Mouse (Mus musculus): ENCODE data around the gene Tubgcp3.
"Not testable (repeated sequence)": the region's sequence is repeated elsewhere in the genome, so short reads cannot be mapped to it uniquely, and the experiment has no call there.

Tubgcp3 gene

GRCm38 (mm10) chr8:12644341-12644740, 27.7 kb downstream of the Tubgcp3 start:
- in situ Hi-C loops (cut with MboI; ENCODE audit: low sequenced_read_pairs) = no loop called here

GRCm38 (mm10) chr8:12641527-12641926, 30.5 kb downstream of the Tubgcp3 start:
- in situ Hi-C loops (cut with MboI; ENCODE audit: low sequenced_read_pairs) = no loop called here

GRCm38 (mm10) chr8:12638446-12638845, 33.6 kb downstream of the Tubgcp3 start:
- in situ Hi-C loops (cut with MboI; ENCODE audit: low sequenced_read_pairs) = no loop called here

- in situ Hi-C loops (cut with MboI; ENCODE audit: low sequenced_read_pairs) = no loop called here
Measured at GRCm38 (mm10) chr8:12635366-12635765, 36.7 kb downstream of the Tubgcp3 start.

- in situ Hi-C loops (cut with MboI; ENCODE audit: low sequenced_read_pairs) = no loop called here
Measured at GRCm38 (mm10) chr8:12629079-12629478, 43.0 kb downstream of the Tubgcp3 start.

- in situ Hi-C loops (cut with MboI; ENCODE audit: low sequenced_read_pairs) = no loop called here
Measured at GRCm38 (mm10) chr8:12625890-12626289, 46.2 kb downstream of the Tubgcp3 start.

- in situ Hi-C loops (cut with MboI; ENCODE audit: low sequenced_read_pairs) = no loop called here
Measured at GRCm38 (mm10) chr8:12621550-12622222, 50.4 kb downstream of the Tubgcp3 start.

- in situ Hi-C loops (cut with MboI; ENCODE audit: low sequenced_read_pairs) = not testable (repeated sequence)
Measured at GRCm38 (mm10) chr8:12617369-12617768, 54.7 kb downstream of the Tubgcp3 start.

GRCm38 (mm10) chr8:12613201-12613600, 58.8 kb downstream of the Tubgcp3 start:
- in situ Hi-C loops (cut with MboI; ENCODE audit: low sequenced_read_pairs) = no loop called here

- in situ Hi-C loops (cut with MboI; ENCODE audit: low sequenced_read_pairs) = no loop called here
Measured at GRCm38 (mm10) chr8:12609752-12610449, 62.1 kb downstream of the Tubgcp3 start.

GRCm38 (mm10) chr8:12608810-12609209, 63.2 kb downstream of the Tubgcp3 start:
- in situ Hi-C loops (cut with MboI; ENCODE audit: low sequenced_read_pairs) = no loop called here

- in situ Hi-C loops (cut with MboI; ENCODE audit: low sequenced_read_pairs) = no loop called here
Measured at GRCm38 (mm10) chr8:12607223-12607622, 64.8 kb downstream of the Tubgcp3 start.

- in situ Hi-C loops (cut with MboI; ENCODE audit: low sequenced_read_pairs) = no loop called here
Measured at GRCm38 (mm10) chr8:12583785-12584184, 88.3 kb downstream of the Tubgcp3 start.

GRCm38 (mm10) chr8:12579339-12579999, 92.6 kb downstream of the Tubgcp3 start:
- in situ Hi-C loops (cut with MboI; ENCODE audit: low sequenced_read_pairs) = not testable (repeated sequence)

- in situ Hi-C loops (cut with MboI; ENCODE audit: low sequenced_read_pairs) = no loop called here
Measured at GRCm38 (mm10) chr8:12576739-12577138, 95.3 kb downstream of the Tubgcp3 start.

GRCm38 (mm10) chr8:12576003-12576402, 96.0 kb downstream of the Tubgcp3 start:
- in situ Hi-C loops (cut with MboI; ENCODE audit: low sequenced_read_pairs) = no loop called here

- in situ Hi-C loops (cut with MboI; ENCODE audit: low sequenced_read_pairs) = loop anchor here (25.0 kb wide), 1 partner anchor 611 kb away; no protein-coding TSS in a partner anchor
Measured at GRCm38 (mm10) chr8:12572814-12573534, 99.1 kb downstream of the Tubgcp3 start, which contains the start of gene Spaca7. TSS of gene Spaca7 (plus strand) at chr8:12573029.

- in situ Hi-C loops (cut with MboI; ENCODE audit: low sequenced_read_pairs) = loop anchor here (25.0 kb wide), 1 partner anchor 604 kb away; no protein-coding TSS in a partner anchor
Measured at GRCm38 (mm10) chr8:12566509-12566908, 105.5 kb downstream of the Tubgcp3 start.

- in situ Hi-C loops (cut with MboI; ENCODE audit: low sequenced_read_pairs) = loop anchor here (25.0 kb wide), 1 partner anchor 603 kb away; no protein-coding TSS in a partner anchor
Measured at GRCm38 (mm10) chr8:12565488-12565887, 106.6 kb downstream of the Tubgcp3 start.

GRCm38 (mm10) chr8:12564307-12564706, 107.7 kb downstream of the Tubgcp3 start:
- in situ Hi-C loops (cut with MboI; ENCODE audit: low sequenced_read_pairs) = loop anchor here (25.0 kb wide), 1 partner anchor 602 kb away; no protein-coding TSS in a partner anchor

Data from CH12F3 (cell line).